Mouse (Mus musculus) MEL (cell line): ENCODE results near the gene Klhl5.

ENCODE experiments used
- E2F4 ChIP-seq: IDR thresholded peaks from 2 replicates; pipeline ENCODE4 v1.6.1; 2011; ENCODE audit warnings: low read depth, low read length, improper control_type of control experiment, borderline replicate concordance
- ELF1 ChIP-seq: IDR thresholded peaks from 2 replicates; pipeline ENCODE4 v1.6.1; 2014; ENCODE audit warnings: low read depth, mild to moderate bottlenecking, inconsistent platforms, low read length, improper control_type of control experiment, moderate library complexity
- EP300 ChIP-seq, 2 experiments: IDR thresholded peaks; 2 replicates each; pipeline ENCODE4 v1.6.1; 2011; ENCODE audit warnings: improper control_type of control experiment in 2 of 2, low read length in 2 of 2, low read depth in 1 of 2, mild to moderate bottlenecking in 1 of 2
- MAFK ChIP-seq: IDR thresholded peaks from 2 replicates; pipeline ENCODE4 v1.6.1; 2011; ENCODE audit warnings: low read depth, mild to moderate bottlenecking, low read length, improper control_type of control experiment, borderline replicate concordance
- MAZ ChIP-seq: IDR thresholded peaks from 2 replicates; pipeline ENCODE4 v1.6.1; 2012; ENCODE audit warnings: low read depth, mild to moderate bottlenecking, inconsistent platforms, low read length, improper control_type of control experiment
- MXI1 ChIP-seq: IDR thresholded peaks from 2 replicates; pipeline ENCODE4 v1.6.1; 2011; ENCODE audit warnings: mild to moderate bottlenecking, low read depth, low read length, improper control_type of control experiment
- NELFE ChIP-seq: IDR thresholded peaks from 2 replicates; pipeline ENCODE4 v1.6.1; 2011; ENCODE audit warnings: low read depth, low read length, improper control_type of control experiment
- POLR2A ChIP-seq, 2 experiments: IDR thresholded peaks; 2 replicates each; pipeline ENCODE4 v1.6.1; 2011 to 2012; ENCODE audit warnings: low read length in 2 of 2, mild to moderate bottlenecking in 2 of 2, control low read depth in 1 of 2, improper control_type of control experiment in 1 of 2, low read depth in 1 of 2, moderate library complexity in 1 of 2; ENCODE audit not compliant: control insufficient read depth in 1 of 2, insufficient read depth in 1 of 2, poor library complexity in 1 of 2
- POLR2AphosphoS5 ChIP-seq: IDR thresholded peaks from 2 replicates; pipeline ENCODE4 v1.6.1; 2012; ENCODE audit warnings: low read depth, borderline replicate concordance, mild to moderate bottlenecking, inconsistent platforms, low read length, moderate library complexity, mixed read lengths
- TAL1 ChIP-seq: IDR thresholded peaks from 2 replicates; pipeline ENCODE4 v1.6.1; 2012; ENCODE audit warnings: mild to moderate bottlenecking, inconsistent platforms, low read length, moderate library complexity, mixed read lengths
- UBTF ChIP-seq: IDR thresholded peaks from 2 replicates; pipeline ENCODE4 v1.6.1; 2012; ENCODE audit warnings: low read depth, mild to moderate bottlenecking, inconsistent platforms, low read length, improper control_type of control experiment, moderate library complexity, borderline replicate concordance; ENCODE audit not compliant: insufficient read depth
- USF2 ChIP-seq, 2 experiments: IDR thresholded peaks; 2 replicates each; pipeline ENCODE4 v1.6.1; 2011 to 2012; ENCODE audit warnings: improper control_type of control experiment in 2 of 2, low read length in 2 of 2, borderline replicate concordance in 1 of 2, inconsistent platforms in 1 of 2, low read depth in 1 of 2, mild to moderate bottlenecking in 1 of 2; ENCODE audit not compliant: insufficient read depth in 1 of 2
- ZC3H11A ChIP-seq: IDR thresholded peaks from 2 replicates; pipeline ENCODE4 v1.6.1; 2012; ENCODE audit warnings: low read depth, mild to moderate bottlenecking, inconsistent platforms, low read length, improper control_type of control experiment

DNA sequence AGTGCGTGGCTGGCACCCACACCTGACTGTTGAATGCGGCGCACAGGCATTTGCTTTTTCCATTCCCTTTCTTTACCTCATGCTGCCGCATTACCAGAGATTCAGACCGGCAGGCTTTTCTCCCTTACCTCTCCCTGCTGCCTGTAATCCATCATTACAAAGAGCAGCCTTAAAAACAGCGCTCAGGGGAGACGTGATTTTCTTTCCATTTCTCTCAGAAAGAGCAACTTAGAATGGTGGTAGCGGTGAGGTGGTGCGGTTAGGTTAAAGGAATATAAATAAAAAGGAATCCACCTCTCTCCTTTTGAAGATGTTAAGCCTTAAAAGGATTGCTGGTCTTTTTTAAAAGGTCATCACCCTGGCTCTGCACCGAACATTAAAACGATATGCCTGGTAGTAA is 37.5 kb upstream of the Klhl5 start:
- TF ChIP-seq MXI1, result no peak
- no peak for TF ChIP-seq POLR2A (IDR thresholded peaks at IDR 0.05; ENCODE audit: control insufficient read depth in 1 of 2, insufficient read depth in 1 of 2, low read depth in 1 of 2, low read length in 2 of 2, poor library complexity in 1 of 2)
- no peak for TF ChIP-seq EP300 (IDR thresholded peaks at IDR 0.05; ENCODE audit: low read depth in 1 of 2, low read length in 2 of 2)
- no peak for TF ChIP-seq POLR2AphosphoS5
- no peak for TF ChIP-seq MAZ
- no peak for TF ChIP-seq NELFE
- TF ChIP-seq USF2 (IDR thresholded peaks at IDR 0.05; ENCODE audit: borderline replicate concordance in 1 of 2, insufficient read depth in 1 of 2, low read depth in 1 of 2, low read length in 2 of 2), result no peak
- no peak for TF ChIP-seq MAFK
- no peak for TF ChIP-seq ELF1
- no peak for TF ChIP-seq E2F4
- no peak for TF ChIP-seq UBTF
- TF ChIP-seq ZC3H11A, result no peak
- TF ChIP-seq TAL1, result no peak
